Mouse (Mus musculus) layer of hippocampus, postnatal 36 days (tissue): ENCODE measurements at regions not wholly inside any gene's neighbourhood (a gene's known extent, or its start where the extent isn't known, plus 50 kb on each side); places are given as distances from the start of the nearest gene placed in this dataset.
"Not testable (repeated sequence)": the region's sequence is repeated elsewhere in the genome, so short reads cannot be mapped to it uniquely, and the experiment has no call there.

ENCODE experiments used
- DNase-seq, 2 experiments: peaks; one replicate each; pipeline ENCODE4 v3.0.0; 2022

DNA sequence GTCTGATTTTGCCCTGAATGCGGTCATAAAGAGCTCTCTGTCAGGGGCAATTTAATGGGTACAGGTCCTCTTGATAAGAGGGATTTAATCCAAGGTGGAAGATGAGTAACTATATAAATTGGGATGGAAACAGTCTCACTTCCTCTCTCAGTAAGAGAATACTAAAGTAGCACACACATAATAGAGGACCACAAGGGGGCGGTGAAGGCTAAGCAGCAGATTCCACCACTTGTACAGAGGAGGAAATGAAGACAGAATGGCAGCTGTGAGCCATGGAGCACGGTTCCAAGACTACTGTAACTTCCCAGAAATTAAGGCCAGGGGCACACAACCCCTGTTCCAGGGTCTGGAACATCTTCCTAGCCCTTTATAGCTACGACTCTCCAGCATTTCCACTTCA lies 262.6 kb upstream of the Ywhaq start:
- DNase-seq: not testable (repeated sequence)

DNA sequence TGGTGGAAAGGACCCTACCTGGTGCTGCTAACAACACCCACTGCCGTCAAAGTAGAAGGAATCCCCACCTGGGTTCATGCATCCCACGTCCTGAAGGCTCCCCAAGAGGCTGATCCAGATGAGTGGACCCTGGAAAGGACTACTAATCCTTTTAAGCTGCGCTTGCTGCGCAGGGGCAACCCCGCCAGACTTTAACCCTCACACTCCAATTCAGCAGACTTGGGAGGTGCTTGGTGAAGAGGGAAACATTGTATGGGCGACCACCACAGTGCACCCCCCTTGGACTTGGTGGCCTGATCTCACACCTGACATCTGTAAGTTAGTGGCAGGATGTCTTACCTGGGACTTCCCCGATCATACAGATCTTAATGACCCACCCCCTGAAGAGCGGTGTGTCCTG lies 231.9 kb upstream of the Ywhaq start:
- not testable (repeated sequence) for DNase-seq

DNA sequence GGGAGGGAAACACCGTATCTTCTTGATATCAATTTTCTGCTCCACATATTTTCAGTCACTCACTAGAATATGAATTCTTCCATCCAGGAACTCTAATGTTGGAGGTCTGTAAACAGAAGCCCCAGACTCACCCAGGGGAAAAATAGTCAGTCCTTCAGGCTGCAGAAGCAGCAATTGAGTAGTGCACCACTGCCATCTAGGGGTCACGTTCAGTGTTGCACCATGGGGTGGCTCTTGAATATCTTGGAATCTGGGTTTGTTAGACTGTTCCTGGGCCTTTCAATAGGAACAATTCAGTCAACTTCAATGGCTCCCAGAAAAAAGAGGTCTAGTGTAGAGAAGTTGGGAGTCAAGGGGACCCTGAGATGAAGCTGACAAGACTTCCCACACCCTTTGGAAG lies 196.3 kb upstream of the Ywhaq start:
- DNase-seq: peak; percentile 52 to 63

DNA sequence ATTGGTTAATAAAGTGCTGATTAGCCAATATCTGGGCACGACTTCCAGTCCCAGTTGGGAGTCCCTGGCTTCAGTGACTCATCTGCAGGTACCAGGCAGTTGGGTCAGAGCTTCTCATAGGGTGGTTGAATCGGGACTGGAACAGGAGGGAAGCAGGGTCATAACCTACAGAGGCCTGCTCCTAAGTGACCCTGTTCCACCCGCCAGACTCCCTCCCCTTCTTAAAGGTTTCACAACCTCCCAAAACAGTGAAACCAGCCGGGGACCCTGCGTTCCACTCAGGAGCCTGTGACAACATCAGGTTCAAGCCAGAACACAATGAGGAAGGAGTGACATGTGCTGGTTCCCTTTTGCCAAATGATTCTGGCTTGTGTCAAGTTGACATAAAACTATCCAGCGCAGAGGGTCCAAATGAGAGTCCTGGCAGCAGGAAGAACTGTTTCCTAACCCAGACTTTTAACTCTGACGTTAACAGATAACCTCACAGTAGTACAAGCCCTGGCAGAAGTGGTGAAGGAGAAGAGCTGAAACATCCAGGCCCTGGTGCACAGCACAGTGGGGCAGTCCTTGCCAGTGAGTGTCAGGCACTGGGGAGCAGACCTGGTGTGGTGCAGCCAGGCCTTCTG lies 151.1 kb upstream of the Ywhaq start:
- no peak for DNase-seq

DNA sequence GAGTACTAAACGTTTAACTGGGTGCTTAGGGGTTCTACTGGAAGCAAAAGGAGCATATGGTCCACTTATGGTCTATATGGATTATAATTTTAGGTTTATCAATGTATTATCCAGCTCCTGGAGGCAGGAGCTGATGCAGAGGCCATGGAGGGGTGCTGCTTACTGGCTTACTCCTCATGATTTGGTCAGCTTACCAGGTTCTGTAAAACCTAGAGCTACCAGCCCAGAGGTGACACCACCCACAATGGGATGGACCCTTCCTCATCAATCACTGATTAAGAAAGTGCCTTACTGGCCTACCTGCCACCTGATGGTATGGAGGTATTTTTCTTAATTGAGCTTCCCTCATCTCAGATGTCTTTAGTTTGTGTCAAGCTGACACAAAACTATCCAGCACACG lies 126.5 kb upstream of the Ywhaq start:
- DNase-seq: not testable (repeated sequence)

DNA sequence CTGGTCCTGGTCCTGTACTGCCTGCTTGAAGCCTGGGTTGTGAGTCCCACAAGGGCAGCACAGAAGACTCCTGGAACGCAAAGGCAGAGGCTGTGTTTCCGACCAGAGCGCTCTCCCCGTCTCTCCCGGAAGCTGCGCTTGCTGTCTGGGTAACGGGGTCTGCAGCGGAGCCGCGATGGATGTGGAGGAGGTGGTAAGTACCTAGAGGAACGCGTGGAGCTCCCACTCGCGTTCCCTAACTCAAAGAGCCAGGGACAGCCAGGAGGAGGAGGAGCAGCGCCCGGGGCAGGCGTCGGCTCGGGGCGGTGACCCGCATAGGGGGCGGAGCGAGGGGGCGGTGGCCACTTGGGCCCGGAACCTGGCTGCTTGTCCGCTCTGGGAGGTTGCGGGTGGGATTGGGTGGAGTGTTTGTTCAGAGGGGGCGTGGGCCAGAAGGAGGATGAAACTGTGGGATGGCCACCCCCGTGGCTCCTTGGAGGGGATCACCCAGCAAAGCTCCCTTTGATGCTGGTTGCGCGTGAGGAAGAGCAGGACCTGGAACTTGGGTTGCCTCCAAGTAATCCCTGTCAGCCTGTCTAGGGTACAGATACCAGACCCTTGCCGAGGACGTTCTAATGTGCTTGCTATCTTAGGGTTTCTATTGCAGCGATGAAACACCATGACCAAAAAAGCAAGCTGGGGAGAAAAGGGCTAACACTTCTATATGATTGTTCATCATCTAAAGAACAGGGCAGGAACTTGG lies 125.9 kb upstream of the Ywhaq start:
- peak; percentile 64 to 65 for DNase-seq

DNA sequence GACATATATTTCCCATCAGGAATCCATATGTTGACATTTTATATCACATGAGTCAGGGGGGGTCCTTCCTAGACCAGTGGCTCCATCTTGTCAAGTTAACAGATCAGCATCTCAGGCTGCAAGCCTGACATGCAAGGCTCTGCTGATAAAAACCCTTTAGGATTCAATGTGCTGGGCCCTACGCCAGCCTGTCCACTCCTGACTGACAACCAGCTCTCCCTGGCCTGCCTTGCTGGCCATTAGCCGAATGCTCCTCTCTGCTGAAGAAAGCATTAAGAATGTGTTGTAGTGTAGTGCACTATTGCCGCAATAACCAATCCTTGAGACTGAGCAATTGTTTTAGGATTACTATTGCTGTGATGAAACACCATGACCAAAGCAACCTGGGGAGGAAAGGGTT lies 114.3 kb upstream of the Ywhaq start:
- no peak for DNase-seq

DNA sequence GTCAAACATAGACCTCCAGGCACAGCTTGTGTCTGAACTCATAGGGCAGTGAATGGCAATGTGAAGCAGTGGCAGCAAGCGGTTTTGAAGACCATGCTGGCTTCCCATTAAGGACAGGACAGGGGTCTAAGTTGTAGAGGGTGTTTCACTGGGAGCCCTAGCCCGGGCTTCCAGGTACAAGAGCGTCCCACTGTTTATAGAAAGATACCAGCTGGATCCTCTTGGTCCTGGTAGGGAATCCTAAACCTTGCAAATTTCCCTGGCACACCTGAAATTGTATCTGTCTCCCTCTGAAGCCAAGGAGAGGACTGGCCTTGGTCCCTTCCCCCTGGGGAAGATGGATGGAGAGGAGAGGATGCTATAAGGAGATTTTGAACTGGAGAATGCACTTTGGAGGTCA lies 111.9 kb upstream of the Ywhaq start:
- DNase-seq: not testable (repeated sequence)

DNA sequence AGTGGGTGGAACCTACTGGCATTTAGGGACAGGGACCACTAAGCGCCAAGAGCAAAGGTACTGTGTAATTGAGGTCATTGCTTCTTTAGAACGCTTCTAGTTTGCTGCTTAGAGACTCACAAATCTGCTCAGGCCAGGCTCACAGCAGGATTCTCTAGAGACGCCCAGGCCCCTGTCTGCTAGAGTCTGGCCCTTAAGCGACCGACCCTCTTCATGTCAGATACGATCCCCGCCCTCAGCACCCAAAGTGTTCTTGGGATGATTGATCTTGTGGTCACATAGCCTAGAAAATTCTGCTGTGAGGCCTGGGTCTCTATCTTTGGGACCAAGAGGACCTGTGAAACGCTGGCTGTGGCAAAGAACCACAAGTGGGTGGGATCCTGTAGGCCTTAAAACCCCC lies 109.9 kb upstream of the Ywhaq start:
- DNase-seq: not testable (repeated sequence)

DNA sequence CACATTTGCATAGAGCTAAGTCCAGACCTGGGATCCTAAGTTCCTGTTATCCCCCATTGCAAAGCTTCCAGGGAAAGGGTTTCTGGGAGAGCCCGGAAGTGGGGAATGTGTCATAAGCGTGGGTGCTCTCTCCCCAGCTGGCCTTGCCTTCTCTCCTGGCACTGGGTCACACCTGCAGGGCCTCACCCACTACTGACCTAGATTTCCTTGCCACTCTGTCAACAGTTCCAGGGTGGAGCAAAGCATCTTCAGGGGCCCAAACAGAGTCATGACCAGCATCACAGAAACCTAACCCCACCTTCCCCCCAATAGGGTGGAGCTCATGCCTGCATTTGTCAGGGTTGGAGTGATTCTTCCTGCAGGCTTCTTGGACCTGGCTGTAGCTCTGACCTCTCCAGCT lies 109.5 kb upstream of the Ywhaq start:
- DNase-seq: not testable (repeated sequence)

DNA sequence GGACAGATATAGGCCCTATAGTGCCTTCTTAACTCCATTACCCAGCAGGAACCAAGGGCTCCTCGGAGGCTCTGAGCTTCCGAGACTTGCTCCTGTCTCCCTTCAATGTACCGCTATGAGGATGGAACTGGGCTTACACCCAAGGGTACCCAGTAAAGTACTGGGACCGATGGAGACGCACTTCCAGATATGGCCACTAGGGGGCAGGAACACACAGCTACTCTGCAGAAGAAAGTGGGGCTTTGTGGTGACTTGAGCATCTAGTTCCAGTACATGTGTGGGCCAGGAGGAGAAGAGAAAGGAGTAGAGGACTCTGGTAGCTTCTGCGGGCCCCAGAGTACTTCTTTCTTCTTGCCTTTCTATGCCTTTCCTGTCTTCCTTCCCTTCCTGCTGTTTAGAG lies 108.1 kb upstream of the Ywhaq start:
- DNase-seq: not testable (repeated sequence)

DNA sequence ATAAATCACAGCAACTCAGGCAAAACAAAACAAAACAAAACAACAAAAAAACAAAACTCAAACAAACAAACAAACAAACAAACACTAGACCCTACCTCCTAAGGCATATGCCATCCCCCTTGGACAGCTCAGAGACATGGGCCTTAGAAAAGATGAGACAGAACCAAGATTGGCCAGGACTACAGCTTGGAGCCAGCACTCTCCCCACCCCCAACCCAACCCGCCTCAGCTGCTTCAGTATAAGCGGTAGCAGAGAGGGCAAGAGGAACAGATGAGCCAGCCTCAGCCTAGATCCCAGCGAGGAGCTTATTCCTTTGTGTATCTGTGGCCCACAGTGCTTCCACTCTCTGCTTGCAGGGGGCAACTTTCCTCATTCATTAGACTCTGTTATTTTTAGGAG lies 105.2 kb upstream of the Ywhaq start:
- DNase-seq: no peak

DNA sequence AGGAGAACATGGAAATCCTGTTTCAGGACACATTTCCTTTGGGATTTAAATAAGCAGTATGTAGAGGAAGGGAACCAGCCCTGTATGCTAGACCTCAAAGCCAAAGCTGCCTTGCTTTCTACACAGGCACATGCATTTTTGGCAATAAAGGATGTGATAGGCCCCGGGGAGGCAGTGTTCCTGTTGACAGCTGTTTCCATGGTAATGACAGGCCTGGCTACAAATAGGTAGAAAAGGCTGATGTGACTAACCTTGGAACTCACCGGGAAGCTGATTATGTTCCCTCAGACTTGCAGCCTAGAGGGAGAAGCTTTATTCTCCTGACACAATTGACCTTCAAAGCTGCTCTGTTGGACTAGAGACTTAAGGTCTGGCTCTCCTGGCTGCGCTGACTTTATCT lies 101.6 kb upstream of the Ywhaq start:
- no peak for DNase-seq

DNA sequence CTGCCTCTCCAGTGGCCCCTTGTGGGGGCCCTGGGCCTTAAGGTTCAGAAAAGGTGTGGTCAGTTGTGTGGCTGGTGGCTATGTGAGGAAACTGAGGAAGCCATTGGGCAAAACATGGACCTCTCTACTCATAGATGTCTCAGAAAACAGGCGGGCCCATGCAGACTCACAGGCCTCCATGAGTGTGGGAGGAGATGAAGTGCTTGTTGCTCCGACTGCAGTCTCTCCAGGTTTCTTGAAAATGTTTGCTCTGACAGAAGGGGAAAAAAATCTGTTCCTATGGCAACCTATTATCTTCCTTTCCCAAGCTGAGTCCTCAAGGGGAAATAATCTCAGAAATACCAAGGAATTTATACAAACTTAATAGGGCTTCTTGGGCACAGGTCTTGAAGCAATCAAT lies 95.3 kb upstream of the Ywhaq start:
- DNase-seq: no peak

DNA sequence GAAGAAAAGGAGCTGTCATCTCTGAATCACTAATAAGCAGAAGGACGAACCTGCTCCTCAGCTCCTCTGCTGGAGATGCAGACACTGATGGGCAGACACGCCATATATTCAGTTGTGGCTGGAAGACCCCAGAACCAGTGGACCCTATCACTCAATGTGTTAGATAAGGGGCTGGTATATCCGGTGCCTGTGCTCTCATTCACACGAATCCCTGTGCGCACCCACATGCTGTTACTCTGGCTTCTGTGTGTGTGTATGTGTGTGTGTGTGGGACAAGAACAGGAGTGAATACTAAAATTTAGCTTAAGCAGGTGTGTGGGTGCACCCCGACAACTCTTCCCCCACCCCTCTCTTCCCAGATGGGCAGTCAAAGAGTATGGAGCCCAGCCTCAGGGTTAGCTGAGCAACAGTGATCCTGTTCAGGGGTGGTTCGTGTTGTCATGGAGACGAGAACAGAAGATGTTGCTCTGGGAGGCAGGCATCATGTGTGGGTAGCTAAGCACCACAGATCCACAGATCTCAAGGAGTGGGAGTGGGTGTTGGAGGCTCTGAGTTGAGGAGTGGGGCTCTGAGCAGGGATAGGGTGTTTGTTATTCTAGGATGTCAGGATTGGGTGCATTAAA lies 93.7 kb upstream of the Ywhaq start:
- peak; percentile 67 to 68 for DNase-seq

DNA sequence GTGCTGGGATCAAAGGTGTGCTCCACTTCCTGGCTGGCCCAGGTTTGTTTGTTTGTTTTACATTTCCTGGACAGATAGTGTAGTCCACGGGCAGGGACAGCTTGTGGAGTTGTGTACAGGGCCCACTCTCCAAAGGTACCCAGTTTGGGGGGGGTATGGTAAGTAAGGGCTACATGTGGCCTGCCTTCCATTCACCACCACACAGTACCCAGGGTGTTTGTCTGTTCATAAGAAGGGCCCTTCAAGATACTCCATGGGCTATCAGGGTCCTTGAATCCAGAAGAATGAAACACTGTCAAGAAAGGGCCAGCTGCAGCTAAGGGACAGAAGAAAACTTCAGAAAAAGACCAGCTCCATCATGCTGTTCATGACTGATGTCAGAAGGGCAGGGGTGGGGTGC lies 89.6 kb upstream of the Ywhaq start:
- DNase-seq: no peak

DNA sequence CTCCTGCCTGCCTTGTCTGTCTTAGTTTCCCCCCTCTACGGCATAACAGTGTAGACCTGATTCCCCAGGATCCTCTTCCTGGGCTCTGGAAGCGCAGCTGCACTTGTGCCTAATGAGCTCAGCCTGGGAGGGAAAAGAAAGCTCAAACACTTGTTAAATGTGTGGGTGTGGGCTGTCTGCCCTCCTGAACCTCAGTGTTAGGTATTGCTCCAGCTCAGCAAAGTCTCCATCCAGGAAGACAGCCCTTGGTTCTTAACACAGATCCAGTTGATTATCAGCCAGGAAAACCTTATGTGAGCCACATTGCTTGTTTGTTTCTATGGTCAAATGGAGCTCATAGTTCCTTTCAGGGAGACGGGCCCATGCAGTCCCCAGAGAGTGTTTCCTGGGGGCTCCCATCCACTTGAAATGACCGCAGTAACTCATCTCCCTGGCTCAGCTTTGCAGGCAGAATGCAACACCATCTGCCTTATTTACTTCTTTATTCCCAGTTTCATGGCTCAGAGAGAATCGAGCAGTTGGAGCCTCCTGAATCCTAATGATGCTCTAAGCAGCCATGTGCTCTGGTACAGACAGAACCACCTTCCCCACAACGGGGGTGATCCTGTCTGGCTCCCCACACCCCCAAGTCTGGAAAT lies 88.4 kb upstream of the Ywhaq start:
- peak; percentile 56 to 59 for DNase-seq

DNA sequence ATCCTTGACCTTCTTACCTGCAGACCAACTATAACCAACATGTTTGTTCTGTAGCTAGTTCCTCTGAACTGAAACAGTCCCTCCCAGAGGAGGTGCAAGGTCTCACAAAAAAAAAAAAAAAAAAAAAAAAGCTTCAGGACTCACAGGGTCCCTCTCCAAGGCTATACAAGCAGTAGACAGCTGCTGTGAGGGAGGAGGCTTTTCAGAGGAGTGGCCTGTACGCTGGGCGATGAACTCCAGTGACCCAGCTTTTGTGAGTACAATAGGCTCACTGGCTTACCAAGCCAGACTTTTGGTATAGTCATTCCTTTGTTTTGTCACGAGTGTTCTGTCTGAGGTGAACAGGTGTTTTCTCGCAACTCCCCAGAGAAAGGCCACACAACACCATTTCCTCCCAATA lies 85.8 kb upstream of the Ywhaq start:
- DNase-seq: no peak

DNA sequence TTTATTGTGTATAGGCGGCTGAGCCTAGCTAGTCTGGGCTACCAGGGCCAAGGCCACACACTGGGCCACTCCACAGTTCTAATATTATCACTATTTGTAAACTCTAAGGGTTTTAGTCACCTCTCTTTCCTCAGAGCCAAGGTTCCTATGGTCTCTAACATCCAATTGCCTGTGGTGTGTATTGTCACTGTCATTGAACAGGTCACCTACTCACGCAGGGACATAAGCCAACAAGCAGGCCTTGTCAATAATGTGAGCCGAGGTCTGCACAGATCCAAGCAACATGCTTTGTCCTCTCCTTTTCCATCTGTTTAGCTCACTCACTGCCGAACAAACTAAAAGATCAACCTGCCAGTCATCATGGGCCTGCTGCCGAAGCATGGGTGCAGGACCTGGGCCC lies 79.5 kb upstream of the Ywhaq start:
- DNase-seq: no peak

DNA sequence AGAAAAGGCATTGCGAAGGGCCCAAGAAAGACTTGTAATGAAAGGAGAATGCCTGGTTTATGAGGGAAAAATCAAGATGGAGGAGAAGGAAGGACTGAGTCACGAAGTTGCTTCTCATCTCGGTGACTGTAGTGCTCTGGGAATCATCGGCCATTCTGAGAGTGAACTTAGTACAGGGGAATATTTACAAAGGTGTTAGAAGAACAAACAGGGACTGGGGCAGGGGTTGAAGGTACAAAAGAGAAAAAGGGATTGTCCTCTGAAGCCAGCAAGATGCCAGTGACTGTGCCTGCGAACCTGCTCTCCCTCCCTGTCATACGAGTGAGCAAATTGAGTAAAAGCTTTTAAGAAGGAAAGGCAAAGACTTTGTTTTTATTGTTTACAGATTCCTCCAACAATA lies 78.1 kb upstream of the Ywhaq start:
- DNase-seq: no peak

DNA sequence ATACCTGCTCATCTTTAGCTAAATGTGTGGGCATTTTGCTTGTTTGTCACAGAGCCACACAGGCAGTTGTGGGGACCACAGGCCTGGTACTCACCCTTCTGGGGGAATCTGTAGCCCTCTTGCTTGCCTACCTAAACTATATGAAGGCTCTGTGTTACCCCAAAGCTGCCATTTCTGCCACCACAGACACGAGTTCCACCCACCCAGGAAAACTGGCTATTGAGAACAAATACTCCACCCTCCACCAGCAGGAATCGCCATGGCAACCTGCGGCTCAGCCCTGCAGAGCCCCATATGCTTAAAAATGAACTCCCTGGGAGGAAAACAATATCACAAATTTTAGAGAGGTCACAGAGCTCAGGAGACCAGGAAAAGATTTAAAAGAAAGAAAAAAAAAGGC lies 76.0 kb upstream of the Ywhaq start:
- DNase-seq: peak; percentile 69 to 70

DNA sequence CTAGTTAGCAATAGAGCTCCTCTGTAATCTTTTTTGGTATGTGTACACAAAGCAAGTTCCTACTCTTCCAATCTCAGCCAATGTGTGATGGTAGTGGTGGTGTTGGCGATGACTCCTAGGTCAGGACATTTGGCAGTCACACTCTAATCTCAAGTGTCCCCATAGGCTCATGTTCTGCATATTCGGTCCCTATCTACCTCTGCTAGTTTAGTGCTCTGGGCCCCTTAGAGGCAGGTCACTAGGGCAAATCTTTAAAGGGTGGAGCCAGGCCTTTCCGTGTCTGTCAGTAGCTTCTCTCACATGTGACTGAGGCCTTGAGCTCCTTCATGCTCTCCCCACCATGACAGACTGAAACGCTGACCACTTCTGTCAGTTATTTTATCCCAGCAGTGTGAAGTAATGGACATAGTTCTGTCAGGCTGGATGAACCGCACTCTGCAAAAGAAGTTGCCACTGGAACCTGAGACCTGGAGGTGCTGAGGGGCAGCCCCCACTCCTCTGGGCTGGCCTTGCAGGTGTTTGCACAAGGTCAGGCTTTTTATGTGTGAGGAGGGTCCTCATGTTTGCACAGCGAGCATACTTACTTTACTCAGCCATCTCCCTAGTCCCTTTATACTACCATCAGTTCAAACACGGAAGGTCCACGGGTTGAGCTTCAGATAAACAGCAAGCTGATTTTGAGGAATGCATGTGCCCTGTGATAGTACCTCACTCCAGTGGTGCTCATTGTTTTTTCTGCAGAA lies 75.3 kb upstream of the Ywhaq start:
- no peak for DNase-seq

DNA sequence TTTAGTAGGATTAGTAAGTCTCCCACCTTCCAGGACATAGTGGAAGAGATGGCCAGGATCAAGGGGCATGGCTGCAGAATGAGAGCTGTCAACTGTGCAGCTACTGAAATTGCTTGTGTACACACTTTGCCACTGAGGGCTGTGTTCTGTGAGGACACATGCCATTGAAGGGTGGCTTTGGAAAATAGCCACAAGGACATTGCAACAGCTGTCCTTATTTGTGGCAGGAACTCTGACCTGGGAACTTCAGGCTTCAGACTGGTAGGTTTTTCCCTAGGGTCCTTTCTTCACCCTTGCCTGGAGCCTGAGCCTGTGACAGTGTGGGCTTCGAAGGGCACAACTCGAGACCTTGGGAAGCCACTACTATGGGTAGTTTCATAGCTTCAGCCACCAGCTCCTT lies 64.2 kb upstream of the Ywhaq start:
- no peak for DNase-seq
